Mouse (Mus musculus) stomach, embryonic 16.5 days (tissue): ENCODE results near the gene Col4a3. TPM values are rescaled to one million over a fixed set of nuclear protein-coding genes. Genes with fewer than 3 reads are reported as not detected.
A peak's percentile ranks its signal among the peaks of the same experiment; 100 is the strongest.

ENCODE experiments used
- ATAC-seq: fragments of 200-750 bp; cut with Nextera tagmentation; 2 replicates; pipeline ENCODE4 v1.8.0; 2017; ENCODE audit warnings: moderate number of reproducible peaks, moderate TSS enrichment; ENCODE audit not compliant: insufficient read depth, low FRiP score
- H3K27ac ChIP-seq: fragments of 300-500 bp; sonication (generic); 2 replicates; pipeline ENCODE4 v1.5.1; 2014; ENCODE audit warnings: low read length
- H3K27me3 ChIP-seq: fragments of 300-500 bp; sonication (generic); 2 replicates; pipeline ENCODE4 v1.6.1; 2014; ENCODE audit warnings: low read length, control low read depth, mixed read lengths; ENCODE audit not compliant: control insufficient read depth, insufficient read depth
- H3K36me3 ChIP-seq: fragments of 300-500 bp; sonication (generic); 2 replicates; pipeline ENCODE4 v1.6.1; 2014; ENCODE audit warnings: low read length; ENCODE audit not compliant: control insufficient read depth, insufficient read depth
- H3K4me1 ChIP-seq: fragments of 300-500 bp; sonication (generic); 2 replicates; pipeline ENCODE4 v1.6.1; 2014; ENCODE audit warnings: low read length, control low read depth, mixed read lengths; ENCODE audit not compliant: control insufficient read depth, insufficient read depth
- H3K4me2 ChIP-seq: fragments of 300-500 bp; sonication (generic); 2 replicates; pipeline ENCODE4 v1.6.1; 2014; ENCODE audit warnings: low read depth, low read length, mixed read lengths
- H3K4me3 ChIP-seq: fragments of 300-500 bp; sonication (generic); replicated peaks from 2 replicates; pipeline ENCODE4 v1.5.1; 2014; ENCODE audit warnings: mild to moderate bottlenecking, low read length
- H3K9ac ChIP-seq: fragments of 300-500 bp; sonication (generic); 2 replicates; pipeline ENCODE4 v1.6.1; 2014; ENCODE audit warnings: low read length
- H3K9me3 ChIP-seq: fragments of 300-500 bp; sonication (generic); replicated peaks from 2 replicates; pipeline ENCODE4 v1.6.1; 2016; ENCODE audit warnings: low read length, control low read depth; ENCODE audit not compliant: control insufficient read depth
- WGBS: fragments of 180-500 bp; shearing (Covaris S2); extraction: QIAGEN DNeasy Blood & Tissue Kit; methylation state at CpG from one replicate; pipeline ENCODE4 v1.1.7; 2014; 5-methylcytosine and 5-hydroxymethylcytosine counted together
- polyA plus RNA-seq: library from polyadenylated mRNA; unstranded; fragments of >200 nt; fragmentation: Nextera tagmentation; extraction: Ambion mirVana; gene quantifications from 2 replicates; pipeline ENCODE4 v1.2.1, GENCODE M21; 2015

Col4a3 gene
- polyA plus RNA-seq, 1 experiment from 2014 or later: 0.63 TPM

- no peak overlapping the region for H3K4me2 ChIP-seq
Measured at GRCm38 (mm10) chr1:82766227-82766626, 179.5 kb downstream of the Col4a3 start.

GRCm38 (mm10) chr1:82766641-82767040 lies 179.9 kb downstream of the Col4a3 start:
- no peaks in the 10 kb centered on the region for H3K4me1 ChIP-seq
- no peak overlapping the region for H3K4me2 ChIP-seq
- no peaks in the 10 kb centered on the region for H3K9me3 ChIP-seq
- no peaks in the 10 kb centered on the region for H3K27me3 ChIP-seq
- peak; percentile 70; the same call in 1 of the 2 replicates for ATAC-seq
- H3K27ac ChIP-seq: peak overlapping the region; percentile 27; the same call in 1 of the 2 replicates
- 0 out of 2 replicates have a peak, but pooled peaks cover 4% of the 10 kb centered on the region for H3K36me3 ChIP-seq
- no peak overlapping the region for H3K9ac ChIP-seq
- 47% methylated on average over 4 of the region's 4 CpGs for WGBS
- no peak overlapping the region for H3K4me3 ChIP-seq

More at GRCm38 (mm10) chr1:82766227-82766626, 179.5 kb downstream of the Col4a3 start:
- H3K9me3 ChIP-seq: no peaks in the 10 kb centered on the region
- WGBS: 49% methylated on average over 1 of the region's 1 CpGs
- H3K9ac ChIP-seq: no peak overlapping the region
- H3K27ac ChIP-seq: no peak overlapping the region; the same call in 1 of the 2 replicates
- H3K4me1 ChIP-seq: no peaks in the 10 kb centered on the region
- H3K36me3 ChIP-seq: 0 out of 2 replicates have a peak, but pooled peaks cover 6% of the 10 kb centered on the region
- no peak for ATAC-seq
- no peak overlapping the region for H3K4me3 ChIP-seq
- no peaks in the 10 kb centered on the region for H3K27me3 ChIP-seq

GRCm38 (mm10) chr1:82768269-82768668 lies 181.5 kb downstream of the Col4a3 start, which contains the start of gene Tm4sf20:
Gene Tm4sf20 (minus strand): TSS chr1:82768461.
- ATAC-seq: no peak
- H3K4me3 ChIP-seq: 0 out of 2 replicates have a peak within 1 kb of the TSS, but pooled peaks have one; percentile 9
- no peak within 1 kb of the TSS for H3K9ac ChIP-seq
- no peaks in the 10 kb centered on the region for H3K36me3 ChIP-seq
- no peaks in the 10 kb centered on the region for H3K27me3 ChIP-seq
- no peaks in the 10 kb centered on the region for H3K9me3 ChIP-seq
- no peak within 1 kb of the TSS for H3K27ac ChIP-seq
- H3K4me2 ChIP-seq: no peak within 1 kb of the TSS
- no peaks in the 10 kb centered on the region for H3K4me1 ChIP-seq
- WGBS: 46% methylated on average over 5 of the region's 5 CpGs

GRCm38 (mm10) chr1:82771022-82771586 lies 184.4 kb downstream of the Col4a3 start, which contains the start of gene Gm47791:
Gene Gm47791 (minus strand): TSS chr1:82771243.
- H3K4me3 ChIP-seq: no peak within 1 kb of the TSS
- 79% methylated on average over 15 of the region's 15 CpGs for WGBS
- no peaks in the 10 kb centered on the region for H3K27me3 ChIP-seq
- ATAC-seq: no peak
- H3K4me2 ChIP-seq: no peak within 1 kb of the TSS
- H3K9me3 ChIP-seq: no peaks in the 10 kb centered on the region
- no peaks in the 10 kb centered on the region for H3K4me1 ChIP-seq
- H3K36me3 ChIP-seq: no peaks in the 10 kb centered on the region
- H3K9ac ChIP-seq: no peak within 1 kb of the TSS
- H3K27ac ChIP-seq: no peak within 1 kb of the TSS

Other genes starting within 250 kb of the Col4a3 start
- 0.61 and 0.67 TPM in 2 replicates for gene Col4a4, start 72 bp upstream of the Col4a3 start, polyA plus RNA-seq
- gene Mff, start 138.0 kb downstream of the Col4a3 start, polyA plus RNA-seq: 170 and 177 TPM in 2 replicates
- 19.1 and 21.3 TPM in 2 replicates for gene Tm4sf20, start 181.5 kb downstream of the Col4a3 start, polyA plus RNA-seq
- gene Gm47791, start 184.3 kb downstream of the Col4a3 start, polyA plus RNA-seq: not detected in 2 replicates